Mouse (Mus musculus) intestine, embryonic 15.5 days (tissue): Measurements from ENCODE around the gene Gm2696. TPM values are rescaled to one million over a fixed set of nuclear protein-coding genes. Genes with fewer than 3 reads are reported as not detected.
"Not testable (repeated sequence)": the region's sequence is repeated elsewhere in the genome, so short reads cannot be mapped to it uniquely, and the experiment has no call there.

ENCODE experiments used
- ATAC-seq: fragments of 200-750 bp; cut with Nextera tagmentation; 2 replicates; pipeline ENCODE4 v1.8.0; 2017; ENCODE audit warnings: moderate TSS enrichment, moderate library complexity
- H3K27ac ChIP-seq: fragments of 300-500 bp; sonication (generic); 2 replicates; pipeline ENCODE4 v1.5.1; 2015; ENCODE audit warnings: mild to moderate bottlenecking, inconsistent platforms
- H3K27me3 ChIP-seq: fragments of 300-500 bp; sonication (generic); replicated peaks from 2 replicates; pipeline ENCODE4 v1.6.1; 2015; ENCODE audit warnings: inconsistent platforms
- H3K36me3 ChIP-seq: fragments of 300-500 bp; sonication (generic); 2 replicates; pipeline ENCODE4 v1.6.1; 2015; ENCODE audit warnings: inconsistent platforms
- H3K4me1 ChIP-seq: fragments of 300-500 bp; sonication (generic); replicated peaks from 2 replicates; pipeline ENCODE4 v1.6.1; 2015; ENCODE audit warnings: inconsistent platforms
- H3K4me2 ChIP-seq: fragments of 300-500 bp; sonication (generic); replicated peaks from 2 replicates; pipeline ENCODE4 v1.6.1; 2015; ENCODE audit warnings: mild to moderate bottlenecking, inconsistent platforms
- H3K4me3 ChIP-seq: fragments of 300-500 bp; sonication (generic); replicated peaks from 2 replicates; pipeline ENCODE4 v1.5.1; 2015; ENCODE audit warnings: inconsistent platforms
- H3K9ac ChIP-seq: fragments of 300-500 bp; sonication (generic); 2 replicates; pipeline ENCODE4 v1.6.1; 2015; ENCODE audit warnings: inconsistent platforms
- H3K9me3 ChIP-seq: fragments of 300-500 bp; sonication (generic); 2 replicates; pipeline ENCODE4 v1.6.1; 2016; ENCODE audit warnings: inconsistent platforms
- WGBS: fragments of 180-500 bp; shearing (Covaris S2); methylation state at CpG from one replicate; pipeline ENCODE4 v1.1.7; 2015; 5-methylcytosine and 5-hydroxymethylcytosine counted together
- polyA plus RNA-seq: library from polyadenylated mRNA; unstranded; fragments of >200 nt; fragmentation: Nextera tagmentation; extraction: Ambion mirVana; gene quantifications from 2 replicates; pipeline ENCODE4 v1.2.1, GENCODE M21; 2015

Gm2696 gene
- polyA plus RNA-seq: not detected in 2 replicates

GRCm38 (mm10) chr10:77814382-77814781 is at the start of gene Gm2696:
Gene Gm2696 (plus strand): TSS chr10:77814682.
- no peak within 1 kb of the TSS for H3K4me3 ChIP-seq
- no peak within 1 kb of the TSS for H3K4me2 ChIP-seq
- H3K27me3 ChIP-seq: no peaks in the 10 kb centered on the region
- ATAC-seq: no peak
- no peaks in the 10 kb centered on the region for H3K9me3 ChIP-seq
- WGBS: 36% methylated on average over 4 of the region's 4 CpGs
- H3K9ac ChIP-seq: no peak within 1 kb of the TSS
- H3K36me3 ChIP-seq: no peaks in the 10 kb centered on the region
- no peak within 1 kb of the TSS for H3K27ac ChIP-seq
- no peaks in the 10 kb centered on the region for H3K4me1 ChIP-seq

- Histone ChIP-seq H3K27ac (no peak overlapping the region), H3K36me3 (no peaks in the 10 kb centered on the region), H3K9me3 (no peaks in the 10 kb centered on the region), H3K4me3 (no peak overlapping the region), H3K9ac (no peak overlapping the region), H3K4me1 (no peaks in the 10 kb centered on the region), H3K4me2 (no peak overlapping the region), H3K27me3 (no peaks in the 10 kb centered on the region)
- ATAC-seq: no peak
- 73% methylated on average over 1 of the region's 1 CpGs for WGBS
These were observed 44.8 kb upstream of the Gm2696 start for GRCm38 (mm10) chr10:77769727-77770126.

- not testable (repeated sequence) for H3K4me3 ChIP-seq, H3K9ac ChIP-seq, H3K4me1 ChIP-seq, H3K4me2 ChIP-seq, ATAC-seq, H3K9me3 ChIP-seq, H3K36me3 ChIP-seq, H3K27ac ChIP-seq, H3K27me3 ChIP-seq
- 22% methylated on average over 1 of the region's 1 CpGs for WGBS
These were observed 43.3 kb upstream of the Gm2696 start, which contains the start of gene Gm3238 for GRCm38 (mm10) chr10:77771225-77771624. Gene Gm3238 (minus strand): TSS chr10:77771325.

- not testable (repeated sequence) for H3K27ac ChIP-seq, H3K4me3 ChIP-seq, H3K4me1 ChIP-seq, H3K36me3 ChIP-seq, H3K9me3 ChIP-seq, ATAC-seq, H3K4me2 ChIP-seq, H3K27me3 ChIP-seq, H3K9ac ChIP-seq
- WGBS: 68% methylated on average over 2 of the region's 3 CpGs
These were observed 42.3 kb upstream of the Gm2696 start for GRCm38 (mm10) chr10:77772142-77772541.

GRCm38 (mm10) chr10:77776844-77777243 is 37.6 kb upstream of the Gm2696 start, which contains the start of gene Gm7138:
Gene Gm7138 (minus strand): TSS chr10:77776944.
- not testable (repeated sequence) for ATAC-seq, H3K9me3 ChIP-seq, H3K27me3 ChIP-seq, H3K27ac ChIP-seq, H3K9ac ChIP-seq, H3K4me3 ChIP-seq, H3K36me3 ChIP-seq, H3K4me1 ChIP-seq, H3K4me2 ChIP-seq
- 78% methylated on average over 1 of the region's 1 CpGs for WGBS

GRCm38 (mm10) chr10:77782442-77782841 is 32.0 kb upstream of the Gm2696 start, which contains the start of gene Gm3250:
Gene Gm3250 (minus strand): TSS chr10:77782542.
- H3K4me3 ChIP-seq, H3K27ac ChIP-seq, ATAC-seq, H3K4me1 ChIP-seq, H3K4me2 ChIP-seq, H3K27me3 ChIP-seq, H3K9ac ChIP-seq, H3K9me3 ChIP-seq, H3K36me3 ChIP-seq: not testable (repeated sequence)
- WGBS: 67% methylated on average over 1 of the region's 1 CpGs

- H3K9me3 ChIP-seq, H3K4me2 ChIP-seq, H3K27ac ChIP-seq, H3K36me3 ChIP-seq, H3K9ac ChIP-seq, H3K4me3 ChIP-seq, ATAC-seq, H3K4me1 ChIP-seq, H3K27me3 ChIP-seq: not testable (repeated sequence)
- 85% methylated on average over 3 of the region's 3 CpGs for WGBS
These were observed 31.1 kb upstream of the Gm2696 start for GRCm38 (mm10) chr10:77783396-77783795.

GRCm38 (mm10) chr10:77787876-77788275 is 26.6 kb upstream of the Gm2696 start, which contains the start of gene Gm7137:
Gene Gm7137 (minus strand): TSS chr10:77788200.
- H3K4me2 ChIP-seq, H3K9ac ChIP-seq, H3K9me3 ChIP-seq, H3K27ac ChIP-seq, ATAC-seq, H3K4me1 ChIP-seq, H3K36me3 ChIP-seq, H3K27me3 ChIP-seq, H3K4me3 ChIP-seq: not testable (repeated sequence)
- 79% methylated on average over 1 of the region's 1 CpGs for WGBS

GRCm38 (mm10) chr10:77788621-77789020 is 25.9 kb upstream of the Gm2696 start:
- ATAC-seq: no peak
- H3K9ac ChIP-seq: no peak overlapping the region
- H3K9me3 ChIP-seq: no peaks in the 10 kb centered on the region
- H3K4me1 ChIP-seq: no peaks in the 10 kb centered on the region
- no peaks in the 10 kb centered on the region for H3K27me3 ChIP-seq
- no peaks in the 10 kb centered on the region for H3K36me3 ChIP-seq
- no peak overlapping the region for H3K4me2 ChIP-seq
- no peak overlapping the region for H3K27ac ChIP-seq
- H3K4me3 ChIP-seq: no peak overlapping the region
- WGBS: 82% methylated on average over 2 of the region's 2 CpGs

- no peaks in the 10 kb centered on the region for H3K9me3 ChIP-seq
- no peaks in the 10 kb centered on the region for H3K36me3 ChIP-seq
- no peak within 1 kb of the TSS for H3K4me3 ChIP-seq
- no peaks in the 10 kb centered on the region for H3K4me1 ChIP-seq
- no peak for ATAC-seq
- H3K27me3 ChIP-seq: no peaks in the 10 kb centered on the region
- H3K27ac ChIP-seq: no peak within 1 kb of the TSS
- 64% methylated on average over 2 of the region's 2 CpGs for WGBS
- H3K9ac ChIP-seq: no peak within 1 kb of the TSS
- no peak within 1 kb of the TSS for H3K4me2 ChIP-seq
These were observed 19.5 kb upstream of the Gm2696 start, which contains the start of gene Gm9639 for GRCm38 (mm10) chr10:77794976-77795375. Gene Gm9639 (minus strand): TSS chr10:77795076.

GRCm38 (mm10) chr10:77797677-77798076 is 16.8 kb upstream of the Gm2696 start:
- Histone ChIP-seq H3K9ac (no peak overlapping the region), H3K4me3 (no peak overlapping the region), H3K27ac (no peak overlapping the region), H3K36me3 (no peaks in the 10 kb centered on the region), H3K9me3 (no peaks in the 10 kb centered on the region), H3K4me2 (no peak overlapping the region), H3K4me1 (no peaks in the 10 kb centered on the region), H3K27me3 (no peaks in the 10 kb centered on the region)
- no peak for ATAC-seq
- 32% methylated on average over 3 of the region's 3 CpGs for WGBS

- H3K27ac ChIP-seq, H3K9ac ChIP-seq, H3K4me3 ChIP-seq, H3K36me3 ChIP-seq, ATAC-seq, H3K9me3 ChIP-seq, H3K27me3 ChIP-seq, H3K4me2 ChIP-seq, H3K4me1 ChIP-seq: not testable (repeated sequence)
- 68% methylated on average over 3 of the region's 3 CpGs for WGBS
These were observed 16.1 kb upstream of the Gm2696 start for GRCm38 (mm10) chr10:77798164-77798920.

- H3K9me3 ChIP-seq: no peaks in the 10 kb centered on the region
- no peak within 1 kb of the TSS for H3K9ac ChIP-seq
- WGBS: 56% methylated on average over 8 of the region's 8 CpGs
- ATAC-seq: no peak
- no peaks in the 10 kb centered on the region for H3K4me1 ChIP-seq
- H3K36me3 ChIP-seq: no peaks in the 10 kb centered on the region
- no peaks in the 10 kb centered on the region for H3K27me3 ChIP-seq
- H3K4me3 ChIP-seq: no peak within 1 kb of the TSS
- no peak within 1 kb of the TSS for H3K4me2 ChIP-seq
- H3K27ac ChIP-seq: no peak within 1 kb of the TSS
These were observed 15.5 kb upstream of the Gm2696 start, which contains the start of gene Gm19668 for GRCm38 (mm10) chr10:77798921-77799508. Gene Gm19668 (minus strand): TSS chr10:77799133.
